16 mouse cellular contexts compared by ENCODE assay signal in genomic region chr5:125384512-125385214, GRCm38 (mm10). TPM values are rescaled to one million over a fixed set of nuclear protein-coding genes. Genes with fewer than 3 reads are reported as not detected.
DNase-seq lines count a peak whose midpoint lies in the region; ATAC-seq and TF ChIP-seq lines count a peak whose summit lies in the region.
"Had no signal": no experiment of that assay in that cellular context is flagged by ENCODE, and none has a peak within 500 bp of the region (broad histone marks: within the 10 kb centered on the region; RNA-seq: fewer than 3 reads in every experiment).

No protein-coding gene starts in this region.

- 86% methylated on average over 2 of the region's 2 CpGs for WGBS in forebrain, embryonic 13.5 days
- WGBS in forebrain, embryonic 11.5 days, result 85% methylated on average over 2 of the region's 2 CpGs
- WGBS in kidney, postnatal 0 days, result 77% methylated on average over 2 of the region's 2 CpGs
- WGBS in kidney, embryonic 16.5 days, result 92% methylated on average over 2 of the region's 2 CpGs
- WGBS in forebrain, postnatal 0 days, result 84% methylated on average over 2 of the region's 2 CpGs

- no peak for TF ChIP-seq CTCF in kidney, postnatal 0 days (IDR thresholded peaks at IDR 0.05; ENCODE audit: low read depth)
- TF ChIP-seq CTCF in bone marrow macrophage, adult 2 months (IDR thresholded peaks at IDR 0.05; ENCODE audit: low read depth, low read length), result no peak
- TF ChIP-seq CTCF in forebrain, postnatal 0 days (IDR thresholded peaks at IDR 0.05; ENCODE audit: low read depth), result no peak

- H3K36me3 ChIP-seq in forebrain, embryonic 13.5 days (ENCODE audit: poor library complexity, severe bottlenecking), result peaks cover 25% of the 10 kb centered on the region
- H3K36me3 ChIP-seq in forebrain, embryonic 11.5 days (ENCODE audit: control insufficient read depth, insufficient read depth, low read length), result peaks cover 4% of the 10 kb centered on the region; the same call in 1 of the 2 replicates
- H3K36me3 ChIP-seq in kidney, postnatal 0 days (ENCODE audit: insufficient read depth, low read length), result peaks cover 7% of the 10 kb centered on the region
- peaks cover 33% of the 10 kb centered on the region for H3K36me3 ChIP-seq in kidney, embryonic 16.5 days (ENCODE audit: insufficient read depth, low read length)
- peaks cover 16% of the 10 kb centered on the region for H3K36me3 ChIP-seq in forebrain, postnatal 0 days (ENCODE audit: insufficient read depth)

- H3K9ac ChIP-seq in forebrain, embryonic 13.5 days, result no peak overlapping the region
- H3K9ac ChIP-seq in forebrain, embryonic 11.5 days (ENCODE audit: low read length), result no peak overlapping the region
- H3K9ac ChIP-seq in kidney, postnatal 0 days (ENCODE audit: low read depth, low read length), result no peak overlapping the region
- no peak overlapping the region for H3K9ac ChIP-seq in kidney, embryonic 16.5 days (replicated peaks; ENCODE audit: low read length)
- H3K9ac ChIP-seq in forebrain, postnatal 0 days, result no peak overlapping the region
- H3K9ac ChIP-seq: kidney, embryonic 15.5 days; liver, embryonic 15.5 days; stomach, embryonic 15.5 days had no signal

- peak overlapping the region; percentile 10; the same call in 1 of the 2 replicates for H3K27ac ChIP-seq in forebrain, embryonic 13.5 days
- no peak overlapping the region for H3K27ac ChIP-seq in forebrain, embryonic 11.5 days (ENCODE audit: low read depth, low read length)
- no peak overlapping the region for H3K27ac ChIP-seq in kidney, postnatal 0 days
- no peak overlapping the region for H3K27ac ChIP-seq in kidney, embryonic 16.5 days (ENCODE audit: low read length)
- peak overlapping the region; percentile 21 for H3K27ac ChIP-seq in bone marrow macrophage, adult 2 months (ENCODE audit: insufficient read depth, low read depth, low read length)
- no peak overlapping the region for H3K27ac ChIP-seq in forebrain, postnatal 0 days (ENCODE audit: low read depth, low read length)
- H3K27ac ChIP-seq: kidney, embryonic 15.5 days; stomach, embryonic 15.5 days had no signal

- ATAC-seq in forebrain, embryonic 13.5 days, result no peak
- no peak for ATAC-seq in forebrain, embryonic 11.5 days (replicated peaks; ENCODE audit: low FRiP score)
- 0 out of 2 replicates have a peak, but pooled peaks have one; percentile 18 for ATAC-seq in kidney, postnatal 0 days (replicated peaks; ENCODE audit: low FRiP score, low read depth)
- no peak for ATAC-seq in kidney, embryonic 16.5 days (ENCODE audit: low FRiP score, low TSS enrichment)
- ATAC-seq in forebrain, postnatal 0 days, result no peak
- ATAC-seq: midbrain, embryonic 16.5 days had no signal

- H3K4me1 ChIP-seq in forebrain, embryonic 13.5 days, result peaks cover 28% of the 10 kb centered on the region
- peaks cover 3% of the 10 kb centered on the region; the same call in 1 of the 2 replicates for H3K4me1 ChIP-seq in forebrain, embryonic 11.5 days (replicated peaks; ENCODE audit: control insufficient read depth, insufficient read depth, low read length)
- H3K4me1 ChIP-seq in kidney, postnatal 0 days (replicated peaks; ENCODE audit: insufficient read depth, low read length), result no peaks in the 10 kb centered on the region; the same call in 1 of the 2 replicates
- peaks cover 15% of the 10 kb centered on the region for H3K4me1 ChIP-seq in kidney, embryonic 16.5 days (ENCODE audit: insufficient read depth, low read length)
- H3K4me1 ChIP-seq in bone marrow macrophage, adult 2 months (ENCODE audit: control insufficient read depth, insufficient read depth, low read length), result peaks cover 3% of the 10 kb centered on the region; the same call in 1 of the 2 replicates
- H3K4me1 ChIP-seq in forebrain, postnatal 0 days (ENCODE audit: insufficient read depth), result no peaks in the 10 kb centered on the region

- no peak for TF ChIP-seq POLR2A in bone marrow macrophage, adult 2 months (IDR thresholded peaks at IDR 0.05; ENCODE audit: borderline replicate concordance, low read depth, low read length)

- DNase-seq in forebrain, embryonic 11.5 days (ENCODE audit: low spot score), result no peak
- DNase-seq in kidney, postnatal 0 days (ENCODE audit: low spot score), result no peak
- peak; percentile 70 for DNase-seq in 3T3-L1 (ENCODE audit: low read depth, low spot score)
- no peak for DNase-seq in adrenal gland, postnatal 36 days
- DNase-seq in forebrain, postnatal 0 days, result no peak
- DNase-seq: cerebellum, postnatal 36 days; gastrocnemius, postnatal 14 days; right cerebral cortex, postnatal 25 days had no signal

- no peaks in the 10 kb centered on the region for H3K27me3 ChIP-seq in forebrain, embryonic 13.5 days
- no peaks in the 10 kb centered on the region for H3K27me3 ChIP-seq in forebrain, embryonic 11.5 days (ENCODE audit: control insufficient read depth, insufficient read depth, low read length)
- H3K27me3 ChIP-seq in kidney, postnatal 0 days (ENCODE audit: insufficient read depth, low read length), result no peaks in the 10 kb centered on the region
- H3K27me3 ChIP-seq in kidney, embryonic 16.5 days (ENCODE audit: insufficient read depth, low read length), result no peaks in the 10 kb centered on the region
- no peaks in the 10 kb centered on the region for H3K27me3 ChIP-seq in forebrain, postnatal 0 days (ENCODE audit: insufficient read depth, low read length)
- H3K27me3 ChIP-seq: kidney, embryonic 15.5 days; liver, embryonic 15.5 days; stomach, embryonic 15.5 days had no signal

- H3K9me3 ChIP-seq in forebrain, embryonic 13.5 days (replicated peaks), result no peaks in the 10 kb centered on the region
- H3K9me3 ChIP-seq in forebrain, embryonic 11.5 days (ENCODE audit: control insufficient read depth, low read length), result no peaks in the 10 kb centered on the region
- H3K9me3 ChIP-seq in kidney, postnatal 0 days (replicated peaks; ENCODE audit: low read length), result no peaks in the 10 kb centered on the region
- H3K9me3 ChIP-seq in kidney, embryonic 16.5 days (ENCODE audit: low read length), result no peaks in the 10 kb centered on the region
- no peaks in the 10 kb centered on the region for H3K9me3 ChIP-seq in forebrain, postnatal 0 days (ENCODE audit: low read length)
- H3K9me3 ChIP-seq: kidney, embryonic 15.5 days; liver, embryonic 15.5 days; stomach, embryonic 15.5 days had no signal

- no peak overlapping the region for H3K4me3 ChIP-seq in forebrain, embryonic 13.5 days
- no peak overlapping the region for H3K4me3 ChIP-seq in forebrain, embryonic 11.5 days (ENCODE audit: low read depth, low read length)
- H3K4me3 ChIP-seq in kidney, postnatal 0 days (replicated peaks; ENCODE audit: low read depth, low read length), result no peak overlapping the region
- no peak overlapping the region for H3K4me3 ChIP-seq in kidney, embryonic 16.5 days (ENCODE audit: low read length)
- H3K4me3 ChIP-seq in bone marrow macrophage, adult 2 months (ENCODE audit: insufficient read depth, low read length), result peak overlapping the region; percentile 54; the same call in 1 of the 2 replicates
- H3K4me3 ChIP-seq in forebrain, postnatal 0 days (ENCODE audit: low read depth, low read length), result no peak overlapping the region
- H3K4me3 ChIP-seq: erythroblast, embryonic 14.5 days; kidney, embryonic 15.5 days; liver, embryonic 15.5 days; stomach, embryonic 15.5 days had no signal

- 0 out of 2 replicates have a peak overlapping the region, but pooled peaks have one; percentile 8 for H3K4me2 ChIP-seq in forebrain, embryonic 13.5 days
- H3K4me2 ChIP-seq in forebrain, embryonic 11.5 days (ENCODE audit: low read depth, low read length, severe bottlenecking), result no peak overlapping the region
- H3K4me2 ChIP-seq in kidney, postnatal 0 days (ENCODE audit: low read length), result 0 out of 2 replicates have a peak overlapping the region, but pooled peaks have one; percentile 23
- H3K4me2 ChIP-seq in kidney, embryonic 16.5 days (replicated peaks; ENCODE audit: low read depth, low read length), result no peak overlapping the region
- no peak overlapping the region for H3K4me2 ChIP-seq in forebrain, postnatal 0 days (ENCODE audit: low read depth)
- H3K4me2 ChIP-seq: liver, embryonic 15.5 days; stomach, embryonic 15.5 days had no signal

RNA-seq across cellular contexts. Expression of gene Gm10382, which starts 4.5 kb away (rescaled TPM):
- polyA plus RNA-seq in forebrain, embryonic 13.5 days (2015; fragmentation: Nextera tagmentation; extraction: Ambion mirVana), result 0.27 and 0.38 TPM in 2 replicates
- 0.23 and 0.65 TPM in 2 replicates for polyA plus RNA-seq in forebrain, embryonic 11.5 days (2014; fragmentation: Nextera tagmentation; extraction: Ambion mirVana)
- polyA plus RNA-seq in kidney, postnatal 0 days (2015; fragmentation: Nextera tagmentation; extraction: Ambion mirVana), result 0.40 and 0.74 TPM in 2 replicates
- polyA plus RNA-seq in kidney, embryonic 16.5 days (2015; fragmentation: Nextera tagmentation; extraction: Ambion mirVana), result 0.34 and 0.51 TPM in 2 replicates
- not detected in 2 replicates for polyA plus RNA-seq in bone marrow macrophage, adult 2 months (2012; ENCODE audit: insufficient read depth, insufficient read length, missing spikeins)
- under 1 TPM; 0.23 to 0.40 TPM for total RNA-seq in adrenal gland, postnatal 36 days (2021)
- 1.00 TPM in 1 of 2 replicates, not detected in the other for total RNA-seq in forebrain, postnatal 0 days (2014; rRNA removed)
- polyA plus RNA-seq in forebrain, postnatal 0 days (2015; fragmentation: Nextera tagmentation; extraction: Ambion mirVana), result 0.25 and 0.34 TPM in 2 replicates
- total RNA-seq: gastrocnemius, postnatal 14 days had no signal

RNA-seq across cellular contexts. Expression of gene Ubc, which starts 5.3 kb away (rescaled TPM):
- polyA plus RNA-seq in forebrain, embryonic 13.5 days (2015; fragmentation: Nextera tagmentation; extraction: Ambion mirVana), result 1,082 and 1,216 TPM in 2 replicates
- polyA plus RNA-seq in forebrain, embryonic 11.5 days (2014; fragmentation: Nextera tagmentation; extraction: Ambion mirVana), result 1,042 and 1,121 TPM in 2 replicates
- polyA plus RNA-seq in kidney, postnatal 0 days (2015; fragmentation: Nextera tagmentation; extraction: Ambion mirVana), result 702 and 872 TPM in 2 replicates
- 1,279 and 1,344 TPM in 2 replicates for polyA plus RNA-seq in kidney, embryonic 16.5 days (2015; fragmentation: Nextera tagmentation; extraction: Ambion mirVana)
- 808 and 810 TPM in 2 replicates for polyA plus RNA-seq in bone marrow macrophage, adult 2 months (2012; ENCODE audit: insufficient read depth, insufficient read length, missing spikeins)
- 1,000 to 10,000 TPM; 1,428 to 1,489 TPM for total RNA-seq in adrenal gland, postnatal 36 days (2021)
- total RNA-seq in forebrain, postnatal 0 days (2014; rRNA removed), result 817 and 912 TPM in 2 replicates
- polyA plus RNA-seq in forebrain, postnatal 0 days (2015; fragmentation: Nextera tagmentation; extraction: Ambion mirVana), result 858 and 1,225 TPM in 2 replicates

RNA-seq across cellular contexts. Expression of gene Scarb1, which starts 43.8 kb away (rescaled TPM):
- polyA plus RNA-seq in forebrain, embryonic 13.5 days (2015; fragmentation: Nextera tagmentation; extraction: Ambion mirVana), result 26.4 and 29.8 TPM in 2 replicates
- polyA plus RNA-seq in forebrain, embryonic 11.5 days (2014; fragmentation: Nextera tagmentation; extraction: Ambion mirVana), result 43.7 and 45.7 TPM in 2 replicates
- 49.0 and 51.3 TPM in 2 replicates for polyA plus RNA-seq in kidney, postnatal 0 days (2015; fragmentation: Nextera tagmentation; extraction: Ambion mirVana)
- polyA plus RNA-seq in kidney, embryonic 16.5 days (2015; fragmentation: Nextera tagmentation; extraction: Ambion mirVana), result 91.8 and 103 TPM in 2 replicates
- 101 and 120 TPM in 2 replicates for polyA plus RNA-seq in bone marrow macrophage, adult 2 months (2012; ENCODE audit: insufficient read depth, insufficient read length, missing spikeins)
- 1,000 to 10,000 TPM; 1,867 to 4,652 TPM for total RNA-seq in adrenal gland, postnatal 36 days (2021)
- total RNA-seq in forebrain, postnatal 0 days (2014; rRNA removed), result 45.2 and 52.7 TPM in 2 replicates
- polyA plus RNA-seq in forebrain, postnatal 0 days (2015; fragmentation: Nextera tagmentation; extraction: Ambion mirVana), result 53.5 and 55.9 TPM in 2 replicates

RNA-seq across cellular contexts. Expression of gene Dhx37, which starts 49.3 kb away (rescaled TPM):
- 10.2 and 12.3 TPM in 2 replicates for polyA plus RNA-seq in forebrain, embryonic 13.5 days (2015; fragmentation: Nextera tagmentation; extraction: Ambion mirVana)
- 15.7 and 16.4 TPM in 2 replicates for polyA plus RNA-seq in forebrain, embryonic 11.5 days (2014; fragmentation: Nextera tagmentation; extraction: Ambion mirVana)
- polyA plus RNA-seq in kidney, postnatal 0 days (2015; fragmentation: Nextera tagmentation; extraction: Ambion mirVana), result 7.2 and 8.1 TPM in 2 replicates
- 10.4 and 14.2 TPM in 2 replicates for polyA plus RNA-seq in kidney, embryonic 16.5 days (2015; fragmentation: Nextera tagmentation; extraction: Ambion mirVana)
- 13.1 and 18.4 TPM in 2 replicates for polyA plus RNA-seq in bone marrow macrophage, adult 2 months (2012; ENCODE audit: insufficient read depth, insufficient read length, missing spikeins)
- 10 to 100 TPM; 16.3 to 21.9 TPM for total RNA-seq in adrenal gland, postnatal 36 days (2021)
- 22.5 and 27.1 TPM in 2 replicates for total RNA-seq in forebrain, postnatal 0 days (2014; rRNA removed)
- polyA plus RNA-seq in forebrain, postnatal 0 days (2015; fragmentation: Nextera tagmentation; extraction: Ambion mirVana), result 6.5 and 11.0 TPM in 2 replicates

RNA-seq across cellular contexts. Expression of gene Bri3bp, which starts 56.7 kb away (rescaled TPM):
- polyA plus RNA-seq in forebrain, embryonic 13.5 days (2015; fragmentation: Nextera tagmentation; extraction: Ambion mirVana), result 33.6 and 37.6 TPM in 2 replicates
- 44.1 TPM in 2 replicates for polyA plus RNA-seq in forebrain, embryonic 11.5 days (2014; fragmentation: Nextera tagmentation; extraction: Ambion mirVana)
- polyA plus RNA-seq in kidney, postnatal 0 days (2015; fragmentation: Nextera tagmentation; extraction: Ambion mirVana), result 46.7 and 47.2 TPM in 2 replicates
- polyA plus RNA-seq in kidney, embryonic 16.5 days (2015; fragmentation: Nextera tagmentation; extraction: Ambion mirVana), result 44.4 and 46.1 TPM in 2 replicates
- 11.6 and 11.8 TPM in 2 replicates for polyA plus RNA-seq in bone marrow macrophage, adult 2 months (2012; ENCODE audit: insufficient read depth, insufficient read length, missing spikeins)
- total RNA-seq in adrenal gland, postnatal 36 days (2021), result 10 to 100 TPM; 25.6 to 39.0 TPM
- 78.3 and 83.3 TPM in 2 replicates for total RNA-seq in forebrain, postnatal 0 days (2014; rRNA removed)
- 45.7 and 48.4 TPM in 2 replicates for polyA plus RNA-seq in forebrain, postnatal 0 days (2015; fragmentation: Nextera tagmentation; extraction: Ambion mirVana)

Comparison
In these comparisons a context has a peak if more than half of its experiments do, and no peak if none do; other contexts are left out.
1. H3K27ac ChIP-seq: peak in forebrain, embryonic 13.5 days (single experiment) and bone marrow macrophage, adult 2 months (single experiment); none in forebrain, embryonic 11.5 days (single experiment), kidney, postnatal 0 days (single experiment), kidney, embryonic 16.5 days (single experiment) and forebrain, postnatal 0 days (single experiment).
2. H3K4me2 ChIP-seq: peak in forebrain, embryonic 13.5 days (single experiment) and kidney, postnatal 0 days (single experiment); none in forebrain, embryonic 11.5 days (single experiment), kidney, embryonic 16.5 days (single experiment) and forebrain, postnatal 0 days (single experiment).